Mouse (Mus musculus) thymus, postnatal 4 days (tissue): ENCODE measurements around the gene Gm49325.

Experiments
- DNase-seq: peaks from one replicate; pipeline ENCODE4 v3.0.0; 2021

The Gm49325 gene

DNA sequence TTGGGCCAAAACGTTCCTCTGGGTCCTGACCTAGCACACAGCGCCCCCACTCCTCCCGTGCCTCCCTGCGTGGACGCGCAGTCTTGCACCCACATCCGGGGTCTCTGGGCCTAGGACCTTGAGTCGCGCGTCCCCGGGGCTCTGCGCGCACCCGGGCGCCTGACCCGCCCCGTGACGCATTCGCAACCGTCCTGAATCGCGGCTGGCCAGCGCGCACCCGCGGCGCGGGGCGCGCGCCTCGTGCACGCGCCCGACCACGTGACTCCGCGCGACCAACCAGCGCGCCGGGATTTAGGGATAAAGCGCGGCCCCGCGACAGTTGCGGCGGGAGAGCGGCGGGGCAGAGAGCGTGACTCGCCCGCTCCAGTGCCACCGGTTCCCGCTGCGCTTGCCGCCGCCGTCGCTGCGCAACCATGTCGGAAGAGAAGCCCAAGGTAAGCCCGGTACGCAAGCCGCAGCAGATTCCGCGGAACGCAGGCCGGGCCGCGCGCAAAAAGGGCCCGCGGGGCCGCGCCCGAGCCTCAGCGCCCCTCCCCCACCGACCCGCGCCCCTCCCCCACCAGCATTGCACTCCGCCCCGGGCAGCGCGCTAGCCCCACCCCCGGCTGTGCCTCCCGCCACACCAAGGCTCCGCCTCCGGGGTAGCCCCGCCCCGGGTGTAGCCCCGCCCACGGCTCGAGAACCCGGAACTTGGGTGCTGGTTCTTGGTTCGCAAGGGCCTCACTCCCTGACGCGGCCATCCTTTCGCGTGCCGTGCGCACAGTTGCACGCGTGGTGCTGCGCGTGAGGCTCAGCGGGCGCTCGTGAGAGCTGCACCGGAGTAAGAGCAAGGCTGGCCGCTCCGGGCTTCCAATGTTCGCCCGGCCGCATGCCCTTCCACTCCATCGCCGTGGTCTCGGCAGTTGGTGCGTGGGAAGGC is at the start of gene Gm49325, which contains the start of gene Sumo3:
Gm49325 (plus strand) TSS at position 290 of the 919 bp plus-strand sequence.
Sumo3 (plus strand) TSS at position 190 of the 919 bp plus-strand sequence.
- peak; percentile 100 for DNase-seq

DNA sequence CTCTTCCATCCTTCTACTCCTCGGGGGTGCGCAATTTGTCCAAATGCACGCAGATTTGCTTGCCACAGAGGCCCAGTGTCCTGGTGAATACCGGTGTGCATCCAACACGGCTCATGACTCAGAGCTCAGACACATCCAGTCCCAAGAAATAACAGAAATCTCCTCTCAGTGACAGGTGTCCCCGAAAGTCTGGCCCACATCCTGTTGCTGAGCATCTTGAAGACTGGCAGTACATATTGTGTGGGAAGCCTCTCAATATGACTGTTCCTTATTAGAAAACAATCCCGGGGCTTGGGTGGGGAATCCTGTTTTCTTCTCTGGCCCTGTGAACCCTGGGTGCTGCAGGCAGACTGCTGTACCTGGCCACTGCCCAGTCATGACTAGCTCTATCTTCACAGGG is 49.4 kb upstream of the Gm49325 start:
- no peak for DNase-seq

DNA sequence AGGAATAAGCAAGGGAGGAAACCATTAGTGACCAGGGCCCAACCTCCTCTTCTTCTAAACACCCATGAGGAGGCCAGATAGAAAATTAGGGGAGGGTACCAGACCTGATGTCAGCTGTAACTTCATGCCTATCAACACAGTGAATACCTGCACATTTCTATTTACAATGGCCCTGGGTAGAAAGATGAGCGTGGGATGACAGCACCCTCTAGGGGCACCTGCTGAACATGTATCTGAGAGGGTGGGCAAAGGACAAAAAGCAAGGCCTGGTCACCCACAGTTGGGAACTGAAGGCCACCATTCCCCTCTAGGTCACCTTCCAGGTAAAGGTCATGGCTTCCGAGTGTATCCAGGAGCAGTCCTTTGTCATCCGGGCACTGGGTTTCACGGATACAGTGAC is 48.4 kb upstream of the Gm49325 start:
- peak; percentile 53 for DNase-seq

- no peak for DNase-seq
Observed at GRCm38 (mm10) chr10:77560090-77560489, 45.9 kb upstream of the Gm49325 start.

GRCm38 (mm10) chr10:77560830-77561229 is 45.2 kb upstream of the Gm49325 start:
- no peak for DNase-seq

GRCm38 (mm10) chr10:77561508-77561907 is 44.5 kb upstream of the Gm49325 start:
- no peak for DNase-seq

DNA sequence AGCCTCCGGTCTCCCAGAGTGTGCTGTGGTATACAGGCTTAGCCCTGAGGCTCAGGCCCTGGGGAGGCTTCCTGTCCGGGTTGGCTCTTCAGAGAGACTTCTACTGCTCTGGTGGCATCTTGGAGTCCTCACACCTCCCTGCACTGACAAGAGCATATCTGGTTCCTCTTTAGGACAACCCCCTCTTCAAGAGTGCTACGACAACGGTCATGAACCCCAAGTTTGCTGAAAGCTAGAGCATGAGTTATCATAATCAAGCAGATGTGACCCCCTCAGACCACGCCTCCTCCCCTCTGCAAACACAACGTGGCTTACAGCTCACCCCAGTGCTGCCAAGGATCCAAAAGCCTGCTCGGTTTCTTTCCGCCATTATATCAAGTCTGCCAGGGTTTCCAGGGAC is 41.0 kb upstream of the Gm49325 start:
- DNase-seq, result no peak

- peak; percentile 98 for DNase-seq
Observed at GRCm38 (mm10) chr10:77566651-77567050, 39.3 kb upstream of the Gm49325 start.

DNA sequence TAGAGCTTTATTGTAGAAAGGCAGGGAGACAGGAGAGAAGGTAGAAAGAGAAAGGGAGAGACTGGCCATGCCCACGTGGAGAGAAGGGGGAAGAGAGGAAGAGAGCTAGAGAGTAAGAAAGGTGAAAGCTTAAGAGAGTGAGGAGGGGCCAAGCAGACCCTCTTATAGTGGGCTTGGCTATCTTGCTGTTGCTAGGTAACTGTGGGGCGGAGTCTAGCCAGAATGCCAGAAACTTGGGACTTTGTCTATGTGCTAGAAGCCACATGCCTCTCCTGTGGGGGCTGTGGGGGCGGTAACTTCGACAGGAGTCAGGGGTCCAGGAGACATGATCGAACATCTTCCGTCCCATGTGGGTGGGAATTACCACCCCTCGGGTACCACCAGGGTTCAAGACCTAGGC is 36.5 kb upstream of the Gm49325 start:
- no peak for DNase-seq

DNA sequence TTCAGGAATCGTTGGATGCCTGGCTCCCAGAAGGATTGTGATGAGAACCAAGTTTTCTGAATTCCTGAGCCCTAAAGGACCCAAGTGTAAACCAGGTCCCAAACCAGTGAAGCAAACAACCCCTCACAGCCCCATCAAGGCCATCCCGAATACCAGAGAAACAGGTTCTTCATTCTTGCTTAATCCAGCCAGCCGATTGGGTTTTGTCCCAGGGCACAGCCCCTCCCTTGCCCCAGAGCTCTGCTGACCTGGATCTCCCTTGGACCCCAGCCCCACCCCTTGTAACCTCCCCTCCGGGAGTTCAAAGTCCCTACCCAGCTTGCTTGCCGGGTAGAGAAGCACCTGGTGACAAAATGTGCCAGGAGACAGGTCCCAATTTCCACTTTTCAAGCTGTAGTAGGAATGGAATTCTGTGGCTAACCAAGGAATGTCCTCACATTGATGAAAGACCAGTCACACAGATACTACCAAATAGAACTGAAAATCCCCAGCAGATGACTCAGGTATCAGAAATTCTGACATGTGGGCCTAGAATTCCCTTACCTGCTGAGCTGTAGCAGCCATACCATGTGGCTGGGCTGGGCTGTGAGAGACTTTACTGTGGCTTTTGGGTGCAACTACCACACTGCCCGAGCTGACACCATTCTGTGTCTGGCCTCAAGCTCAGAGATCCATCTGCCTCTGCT is 35.9 kb upstream of the Gm49325 start:
- DNase-seq, result no peak

DNA sequence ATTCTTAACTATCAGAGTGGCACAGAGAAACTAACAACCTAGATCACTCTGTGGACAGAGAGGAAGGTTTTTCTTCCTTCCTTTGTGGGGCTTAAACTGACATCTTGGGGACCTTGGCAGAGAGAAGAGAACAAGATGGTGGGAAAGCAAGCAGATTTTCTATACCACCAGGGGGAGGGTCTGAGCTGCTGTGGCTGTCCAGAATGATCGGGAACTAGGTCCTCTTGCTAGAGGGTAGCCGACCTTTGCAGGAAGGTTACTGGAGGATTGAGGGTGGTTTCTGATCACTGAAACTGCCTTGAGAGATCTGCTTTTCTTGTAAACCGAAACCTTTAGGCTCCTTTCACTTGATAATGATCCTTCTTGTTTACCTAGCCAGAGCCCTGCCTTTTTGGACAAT is 33.8 kb upstream of the Gm49325 start:
- no peak for DNase-seq

DNA sequence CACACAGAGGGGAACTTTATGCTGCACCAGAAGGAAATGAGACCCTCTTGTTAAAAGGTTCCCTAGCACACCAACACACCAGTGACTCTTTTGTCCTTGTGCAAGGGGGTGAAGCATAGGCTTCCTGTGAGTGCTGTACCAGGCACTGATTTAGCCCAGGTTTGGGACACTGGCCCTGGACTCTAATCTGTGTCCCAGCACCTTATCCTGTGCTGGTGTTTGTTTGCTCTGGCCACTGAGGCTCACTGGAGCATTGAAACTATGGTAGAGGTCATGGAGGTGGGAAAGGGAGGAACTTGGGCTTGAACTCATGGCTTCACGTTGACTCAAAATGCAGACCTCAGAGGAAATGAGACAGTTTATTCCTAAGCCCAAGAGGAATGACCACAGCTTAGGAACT is 32.8 kb upstream of the Gm49325 start:
- DNase-seq, result no peak

DNA sequence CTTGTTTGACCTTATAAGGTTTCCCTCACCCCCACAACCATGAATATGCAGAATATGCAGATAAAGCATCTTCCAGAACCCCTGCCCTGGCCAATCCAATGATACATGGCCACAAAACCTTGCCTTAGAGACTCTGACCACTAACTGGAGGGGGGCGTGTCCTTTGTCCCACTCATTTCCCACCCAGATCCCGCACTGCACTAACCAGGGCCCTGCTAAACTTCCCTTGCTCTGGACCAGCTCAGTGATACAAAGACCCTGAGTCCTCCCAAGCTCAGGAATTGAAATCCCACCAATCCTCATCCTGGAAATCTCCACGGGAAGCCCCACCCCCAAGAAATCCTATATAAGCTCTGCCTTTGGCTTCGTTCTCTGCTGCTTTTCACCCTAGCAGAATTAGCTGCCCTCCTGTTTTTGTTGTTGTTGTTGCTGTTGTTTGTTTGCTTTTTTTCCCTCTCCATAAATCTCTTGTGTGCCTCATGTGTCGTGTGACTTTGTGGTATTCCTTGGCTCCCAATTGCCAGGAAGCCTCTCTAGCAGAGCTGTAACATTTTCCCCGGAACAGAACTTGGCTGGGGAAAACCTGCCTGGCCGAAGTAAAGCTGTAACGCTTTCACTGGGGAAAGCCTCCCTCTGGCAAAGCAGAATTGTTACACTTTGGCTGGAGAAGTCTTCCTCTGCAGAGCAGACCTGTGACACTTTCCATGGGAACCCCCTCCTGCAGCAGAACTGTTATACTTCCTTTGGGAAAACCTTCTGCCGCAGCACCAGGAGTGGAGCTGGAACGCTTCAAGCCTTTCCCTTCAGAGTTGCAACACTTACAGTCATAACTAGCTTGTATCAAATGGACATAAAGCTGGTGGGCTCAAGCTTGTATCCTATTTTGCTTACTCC is 25.7 kb upstream of the Gm49325 start:
- no peak for DNase-seq

GRCm38 (mm10) chr10:77581023-77581407 is 25.0 kb upstream of the Gm49325 start:
- no peak for DNase-seq

GRCm38 (mm10) chr10:77581408-77582284 is 24.4 kb upstream of the Gm49325 start, which contains the start of gene Pttg1ip:
Gene Pttg1ip (plus strand): TSS chr10:77581720.
- peak; percentile 97 for DNase-seq

GRCm38 (mm10) chr10:77582285-77582618 is 23.7 kb upstream of the Gm49325 start:
- DNase-seq, result peak; percentile 28

GRCm38 (mm10) chr10:77583795-77584422 is 22.1 kb upstream of the Gm49325 start:
- no peak for DNase-seq

GRCm38 (mm10) chr10:77586637-77587036 is 19.4 kb upstream of the Gm49325 start:
- DNase-seq, result no peak

- DNase-seq, result no peak
Observed at GRCm38 (mm10) chr10:77587091-77587775, 18.8 kb upstream of the Gm49325 start.

DNA sequence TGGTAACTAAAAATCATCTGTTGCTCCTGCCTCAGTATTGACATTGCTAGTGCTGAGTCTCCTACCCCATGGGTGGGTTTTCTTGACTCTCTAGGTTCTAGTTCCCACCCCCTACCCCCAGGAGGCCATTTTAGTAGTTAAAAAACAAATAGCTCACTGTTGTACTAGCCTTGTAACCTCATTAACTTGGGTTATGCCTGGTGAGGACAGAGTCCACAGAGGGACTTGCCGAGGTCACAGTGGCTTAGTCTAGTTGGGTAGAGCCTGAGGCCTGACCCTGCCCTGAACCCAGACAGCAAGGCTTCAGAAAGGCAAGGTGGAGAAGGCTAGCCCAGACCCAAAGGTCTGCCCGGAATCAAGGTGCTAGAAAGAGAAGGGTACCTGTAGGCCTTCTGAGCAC is 18.0 kb upstream of the Gm49325 start:
- no peak for DNase-seq

GRCm38 (mm10) chr10:77589117-77589516 is 16.9 kb upstream of the Gm49325 start:
- DNase-seq, result no peak
